Comparison of ENCODE assay signal across 36 mouse cellular contexts in the genomic region with DNA sequence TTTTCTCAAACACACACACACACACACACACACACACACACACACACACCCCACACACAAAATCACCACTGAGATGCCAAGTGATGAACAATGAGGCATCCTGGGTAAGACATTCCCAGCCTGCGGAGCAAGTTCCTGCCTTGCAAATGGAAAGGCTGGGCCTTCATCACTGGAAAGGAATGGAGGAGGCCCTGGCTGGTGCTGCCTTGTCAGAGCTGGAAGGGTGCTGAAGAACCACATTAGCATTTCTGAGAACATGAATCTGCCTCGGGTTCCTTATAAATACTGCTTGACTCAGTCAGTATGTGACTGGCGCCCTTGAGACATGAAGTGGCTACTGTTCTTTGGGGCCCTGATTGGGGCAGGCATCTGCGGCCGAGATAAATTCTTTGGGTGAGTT. TPM values are rescaled to one million over a fixed set of nuclear protein-coding genes. Genes with fewer than 3 reads are reported as not detected.
DNase-seq lines count a peak whose midpoint lies in the region; ATAC-seq and TF ChIP-seq lines count a peak whose summit lies in the region.
"Had no signal": no experiment of that assay in that cellular context is flagged by ENCODE, and none has a peak within 500 bp of the region (broad histone marks: within the 10 kb centered on the region; RNA-seq: fewer than 3 reads in every experiment).

TSS of gene Cpa4 (plus strand) at position 301 of the 400 bp plus-strand sequence.

- no peaks in the 10 kb centered on the region for H3K27me3 ChIP-seq in heart, postnatal 0 days (ENCODE audit: control insufficient read depth, insufficient read depth, low read length)
- H3K27me3 ChIP-seq in heart, embryonic 12.5 days (replicated peaks), result no peaks in the 10 kb centered on the region
- no peaks in the 10 kb centered on the region for H3K27me3 ChIP-seq in neural tube, embryonic 13.5 days
- no peaks in the 10 kb centered on the region for H3K27me3 ChIP-seq in limb, embryonic 12.5 days
- H3K27me3 ChIP-seq: embryonic facial prominence, embryonic 12.5 days; heart, embryonic 13.5 days; kidney, embryonic 15.5 days; neural tube, embryonic 12.5 days had no signal

- H3K27ac ChIP-seq in heart, postnatal 0 days (ENCODE audit: low read depth), result 0 out of 2 replicates have a peak within 1 kb of the TSS, but pooled peaks have one; percentile 16
- H3K27ac ChIP-seq in heart, embryonic 12.5 days (ENCODE audit: poor library complexity, severe bottlenecking), result no peak within 1 kb of the TSS
- 0 out of 2 replicates have a peak within 1 kb of the TSS, but pooled peaks have one; percentile 42 for H3K27ac ChIP-seq in neural tube, embryonic 13.5 days (replicated peaks)
- peak within 1 kb of the TSS; percentile 26; the same call in 1 of the 2 replicates for H3K27ac ChIP-seq in limb, embryonic 12.5 days
- H3K27ac ChIP-seq: embryonic facial prominence, embryonic 12.5 days; kidney, embryonic 15.5 days; liver, embryonic 12.5 days; neural tube, embryonic 12.5 days had no signal

- H3K9me3 ChIP-seq in heart, postnatal 0 days (replicated peaks; ENCODE audit: control insufficient read depth, low read length), result no peaks in the 10 kb centered on the region
- no peaks in the 10 kb centered on the region for H3K9me3 ChIP-seq in heart, embryonic 12.5 days (replicated peaks)
- H3K9me3 ChIP-seq in neural tube, embryonic 13.5 days, result no peaks in the 10 kb centered on the region
- no peaks in the 10 kb centered on the region for H3K9me3 ChIP-seq in limb, embryonic 12.5 days
- H3K9me3 ChIP-seq: embryonic facial prominence, embryonic 12.5 days; heart, embryonic 13.5 days; kidney, embryonic 15.5 days; liver, embryonic 12.5 days; neural tube, embryonic 12.5 days had no signal

- H3K4me1 ChIP-seq in heart, postnatal 0 days (ENCODE audit: control insufficient read depth, insufficient read depth), result peaks cover 26% of the 10 kb centered on the region
- H3K4me1 ChIP-seq in heart, embryonic 12.5 days (replicated peaks), result peaks cover 30% of the 10 kb centered on the region
- peaks cover 12% of the 10 kb centered on the region for H3K4me1 ChIP-seq in neural tube, embryonic 13.5 days (replicated peaks)
- peaks cover 5% of the 10 kb centered on the region for H3K4me1 ChIP-seq in limb, embryonic 12.5 days (replicated peaks)
- H3K4me1 ChIP-seq: liver, embryonic 12.5 days had no signal

- WGBS in heart, postnatal 0 days, result 65% methylated on average over 5 of the region's 5 CpGs
- WGBS in heart, embryonic 12.5 days, result 61% methylated on average over 5 of the region's 5 CpGs
- WGBS in neural tube, embryonic 13.5 days, result 77% methylated on average over 5 of the region's 5 CpGs
- WGBS in limb, embryonic 12.5 days, result 71% methylated on average over 5 of the region's 5 CpGs

- H3K4me2 ChIP-seq in heart, postnatal 0 days (ENCODE audit: low read depth, low read length), result no peak within 1 kb of the TSS
- no peak within 1 kb of the TSS for H3K4me2 ChIP-seq in heart, embryonic 12.5 days
- no peak within 1 kb of the TSS for H3K4me2 ChIP-seq in neural tube, embryonic 13.5 days
- no peak within 1 kb of the TSS for H3K4me2 ChIP-seq in limb, embryonic 12.5 days
- H3K4me2 ChIP-seq: embryonic facial prominence, embryonic 12.5 days; heart, embryonic 13.5 days; kidney, embryonic 15.5 days; liver, embryonic 12.5 days; midbrain, embryonic 11.5 days; neural tube, embryonic 12.5 days had no signal

- no peak for DNase-seq in heart, postnatal 0 days (ENCODE audit: low spot score)
- no peak for DNase-seq in neural tube, embryonic 10.5 days (ENCODE audit: extremely low spot score, low spot score)
- DNase-seq in retina, embryonic 14.5 days (ENCODE audit: low spot score), result no peak
- DNase-seq in ovary, postnatal 36 days (ENCODE audit: low spot score), result no peak
- DNase-seq: adrenal gland, adult 8-10 months; B cell, adult 2 months; cerebellum, adult 9-10 months; cerebellum, postnatal 36 days; gastrocnemius, postnatal 25 days; heart, adult 11 months; heart, postnatal 14 days; kidney, adult 18-20 months; kidney, postnatal 25 days; liver, postnatal 0 days; lung, postnatal 36 days; retina, postnatal 1 day; right cerebral cortex, postnatal 14 days; thymus, postnatal 14 days had no signal

- TF ChIP-seq CTCF in heart, postnatal 0 days (IDR thresholded peaks at IDR 0.05; ENCODE audit: low read depth), result no peak

- H3K9ac ChIP-seq in heart, postnatal 0 days (replicated peaks; ENCODE audit: low read depth, low read length), result no peak within 1 kb of the TSS
- no peak within 1 kb of the TSS for H3K9ac ChIP-seq in heart, embryonic 12.5 days
- no peak within 1 kb of the TSS for H3K9ac ChIP-seq in neural tube, embryonic 13.5 days
- no peak within 1 kb of the TSS for H3K9ac ChIP-seq in limb, embryonic 12.5 days (replicated peaks)
- H3K9ac ChIP-seq: embryonic facial prominence, embryonic 12.5 days; heart, embryonic 13.5 days; kidney, embryonic 15.5 days; liver, embryonic 12.5 days; liver, postnatal 0 days; neural tube, embryonic 12.5 days had no signal

- no peak for ATAC-seq in heart, postnatal 0 days (ENCODE audit: insufficient read depth, low read depth)
- no peak for ATAC-seq in heart, embryonic 12.5 days (ENCODE audit: insufficient number of reproducible peaks, low FRiP score)
- ATAC-seq in neural tube, embryonic 13.5 days (ENCODE audit: low read depth), result no peak
- ATAC-seq in limb, embryonic 12.5 days (ENCODE audit: insufficient number of reproducible peaks, insufficient read depth, low FRiP score, low TSS enrichment, low read depth), result no peak
- ATAC-seq: activated CD4-positive, CD25-positive, alpha-beta regulatory T cell, adult 4 months; forebrain, embryonic 14.5 days; liver, embryonic 12.5 days; liver, postnatal 0 days; midbrain, embryonic 16.5 days had no signal

- H3K36me3 ChIP-seq in heart, postnatal 0 days (replicated peaks; ENCODE audit: control insufficient read depth, insufficient read depth, low read length), result no peaks in the 10 kb centered on the region
- H3K36me3 ChIP-seq in heart, embryonic 12.5 days, result no peaks in the 10 kb centered on the region
- no peaks in the 10 kb centered on the region for H3K36me3 ChIP-seq in neural tube, embryonic 13.5 days
- H3K36me3 ChIP-seq in limb, embryonic 12.5 days, result peaks cover 16% of the 10 kb centered on the region; the same call in 1 of the 2 replicates
- H3K36me3 ChIP-seq: embryonic facial prominence, embryonic 12.5 days; heart, embryonic 13.5 days; kidney, embryonic 15.5 days; liver, embryonic 12.5 days; neural tube, embryonic 12.5 days had no signal

- H3K4me3 ChIP-seq in heart, postnatal 0 days (ENCODE audit: low read depth, low read length), result no peak within 1 kb of the TSS
- no peak within 1 kb of the TSS for H3K4me3 ChIP-seq in heart, embryonic 12.5 days
- no peak within 1 kb of the TSS for H3K4me3 ChIP-seq in neural tube, embryonic 13.5 days
- no peak within 1 kb of the TSS for H3K4me3 ChIP-seq in limb, embryonic 12.5 days (replicated peaks)
- H3K4me3 ChIP-seq: embryonic facial prominence, embryonic 12.5 days; heart, embryonic 13.5 days; kidney, embryonic 15.5 days; liver, embryonic 12.5 days; neural tube, embryonic 12.5 days had no signal

- no peak for TF ChIP-seq EP300 in heart, postnatal 0 days (IDR thresholded peaks at IDR 0.05; ENCODE audit: low read depth)

RNA-seq across cellular contexts. Expression of gene Cpa4, which starts in this region (rescaled TPM):
- 0.23 TPM in 1 of 2 replicates, not detected in the other for total RNA-seq in heart, postnatal 0 days (2014; rRNA removed; ENCODE audit: low replicate concordance)
- 0.30 and 0.46 TPM in 2 replicates for polyA plus RNA-seq in heart, postnatal 0 days (2015; fragmentation: Nextera tagmentation; extraction: Ambion mirVana)
- 2.9 and 3.1 TPM in 2 replicates for polyA plus RNA-seq in heart, embryonic 12.5 days (2016; fragmentation: Nextera tagmentation; extraction: Ambion mirVana)
- polyA plus RNA-seq in neural tube, embryonic 13.5 days (2015; fragmentation: Nextera tagmentation; extraction: Ambion mirVana), result 0.59 and 0.87 TPM in 2 replicates
- polyA plus RNA-seq in limb, embryonic 12.5 days (2016; fragmentation: Nextera tagmentation; extraction: Ambion mirVana), result 1.9 TPM in 2 replicates
- total RNA-seq: gastrocnemius, adult 18-20 months; gastrocnemius, postnatal 25 days; heart, postnatal 14 days; layer of hippocampus, adult 18-20 months; layer of hippocampus, postnatal 14 days; megakaryocyte, adult 5-6 weeks had no signal
- polyA plus RNA-seq: liver, postnatal 0 days; small intestine, adult 2 months; urinary bladder, adult 2 months had no signal
